ENCODE assay signal across 20 mouse cellular contexts in the genomic region with DNA sequence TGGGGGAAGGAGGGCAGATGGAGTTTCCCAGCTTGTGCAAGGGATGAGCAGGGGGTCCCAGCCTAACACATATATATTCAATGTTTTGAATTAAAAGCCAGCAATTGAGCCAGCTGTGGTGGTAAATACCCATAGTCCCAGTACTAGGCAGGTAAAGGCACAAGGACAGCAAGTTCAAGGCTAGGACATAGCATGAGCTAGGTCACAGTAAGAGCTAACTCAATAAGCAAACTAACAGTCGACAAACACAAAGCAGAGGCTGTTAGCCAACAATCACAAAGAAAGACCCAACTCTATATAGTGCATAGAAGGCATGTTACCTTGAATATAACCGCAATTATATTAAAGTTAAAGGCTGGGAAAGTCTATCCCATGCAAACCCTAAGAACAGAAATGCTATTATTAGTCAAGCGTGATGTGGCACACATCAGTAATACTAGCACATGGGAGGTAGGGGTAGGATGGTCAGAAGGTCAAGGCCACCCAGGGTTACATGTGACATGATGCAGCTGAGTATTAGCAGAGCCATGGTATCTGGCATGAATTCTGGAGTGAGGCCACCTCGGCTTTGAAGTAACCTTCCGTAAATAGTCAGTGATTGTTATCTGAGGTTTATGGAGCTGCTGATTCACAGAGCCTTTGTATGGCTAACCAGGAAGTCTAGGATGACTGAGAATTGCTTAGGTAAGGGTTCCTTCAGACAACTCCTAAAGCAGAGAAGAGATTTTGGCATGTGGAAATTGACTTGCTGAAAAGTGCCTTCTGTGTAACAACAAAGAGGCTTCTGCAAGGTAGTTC. TPM values are rescaled to one million over a fixed set of nuclear protein-coding genes. Genes with fewer than 3 reads are reported as not detected.
DNase-seq lines count a peak whose midpoint lies in the region; ATAC-seq and TF ChIP-seq lines count a peak whose summit lies in the region.
"Had no signal": no experiment of that assay in that cellular context is flagged by ENCODE, and none has a peak within 500 bp of the region (broad histone marks: within the 10 kb centered on the region; RNA-seq: fewer than 3 reads in every experiment).

No protein-coding gene starts in this region.

- ATAC-seq in intestine, postnatal 0 days = peak; percentile 61
- ATAC-seq in inflammation-experienced regulatory T-cells, adult 6 months = no peak
- ATAC-seq: forebrain, postnatal 0 days had no signal

- no peak for TF ChIP-seq CTCF in intestine, postnatal 0 days (IDR thresholded peaks at IDR 0.05; ENCODE audit: low read depth)

- H3K9me3 ChIP-seq in heart, embryonic 10.5 days = no peaks in the 10 kb centered on the region
- no peaks in the 10 kb centered on the region for H3K9me3 ChIP-seq in intestine, postnatal 0 days (ENCODE audit: control insufficient read depth)
- H3K9me3 ChIP-seq: kidney, embryonic 15.5 days; limb, embryonic 12.5 days; lung, embryonic 15.5 days had no signal

- WGBS in heart, embryonic 10.5 days = 70% methylated on average over 5 of the region's 5 CpGs
- WGBS in intestine, postnatal 0 days = 45% methylated on average over 5 of the region's 5 CpGs

- DNase-seq in heart, adult 11 months = peak; percentile 75
- no peak for DNase-seq in heart, embryonic 10.5 days (ENCODE audit: low spot score)
- DNase-seq in MN1 (ENCODE audit: low spot score) = peak; percentile 31
- peak; percentile 22 for DNase-seq in adrenal gland, postnatal 25 days
- DNase-seq in kidney, postnatal 4 days = no peak
- no peak for DNase-seq in c-Kit-positive CD71-positive TER-119-positive erythroid progenitor cells, embryonic 14.5 days (ENCODE audit: low spot score)
- DNase-seq: cerebellum, adult 9-11 months; forebrain, postnatal 0 days; gastrocnemius, postnatal 25 days; heart, adult 2 months; heart, postnatal 4 days; lung, postnatal 36 days; midbrain, embryonic 14.5 days had no signal

- no peaks in the 10 kb centered on the region for H3K27me3 ChIP-seq in heart, embryonic 10.5 days (ENCODE audit: insufficient read depth, poor library complexity, severe bottlenecking)
- H3K27me3 ChIP-seq in intestine, postnatal 0 days (replicated peaks; ENCODE audit: control insufficient read depth, insufficient read depth, low read length) = no peaks in the 10 kb centered on the region
- H3K27me3 ChIP-seq: kidney, embryonic 15.5 days; limb, embryonic 12.5 days; lung, embryonic 15.5 days had no signal

- no peak overlapping the region for H3K9ac ChIP-seq in intestine, postnatal 0 days (ENCODE audit: low read depth, low read length)
- H3K9ac ChIP-seq: forebrain, postnatal 0 days; hindbrain, embryonic 14.5 days; kidney, embryonic 15.5 days; limb, embryonic 12.5 days; liver, embryonic 14.5 days; lung, embryonic 15.5 days had no signal

- H3K36me3 ChIP-seq in heart, embryonic 10.5 days = no peaks in the 10 kb centered on the region
- no peaks in the 10 kb centered on the region for H3K36me3 ChIP-seq in intestine, postnatal 0 days (ENCODE audit: control insufficient read depth, insufficient read depth)
- H3K36me3 ChIP-seq: kidney, embryonic 15.5 days; limb, embryonic 12.5 days; lung, embryonic 15.5 days had no signal

- H3K4me2 ChIP-seq in intestine, postnatal 0 days (replicated peaks; ENCODE audit: low read depth) = no peak overlapping the region
- H3K4me2 ChIP-seq: hindbrain, embryonic 14.5 days; kidney, embryonic 15.5 days; limb, embryonic 12.5 days; lung, embryonic 15.5 days had no signal

- no peak overlapping the region for H3K27ac ChIP-seq in heart, embryonic 10.5 days
- peak overlapping the region; percentile 30 for H3K27ac ChIP-seq in intestine, postnatal 0 days (ENCODE audit: low read depth, low read length)
- H3K27ac ChIP-seq: heart, adult 2 months; hindbrain, embryonic 14.5 days; kidney, embryonic 15.5 days; limb, embryonic 12.5 days; liver, embryonic 14.5 days; lung, embryonic 15.5 days had no signal

- H3K4me1 ChIP-seq in heart, embryonic 10.5 days = 0 out of 2 replicates have a peak, but pooled peaks cover 4% of the 10 kb centered on the region
- no peaks in the 10 kb centered on the region for H3K4me1 ChIP-seq in intestine, postnatal 0 days (replicated peaks; ENCODE audit: control insufficient read depth, insufficient read depth, low read length)
- H3K4me1 ChIP-seq: kidney, embryonic 15.5 days; lung, embryonic 15.5 days had no signal

- no peak overlapping the region for H3K4me3 ChIP-seq in heart, embryonic 10.5 days
- H3K4me3 ChIP-seq in intestine, postnatal 0 days (ENCODE audit: low read depth, low read length) = no peak overlapping the region
- H3K4me3 ChIP-seq: heart, adult 2 months; kidney, embryonic 15.5 days; limb, embryonic 12.5 days; lung, embryonic 15.5 days had no signal

RNA-seq across cellular contexts. Expression of a gene that starts 5.7 kb away (rescaled TPM):
- 73.8 and 78.9 TPM in 2 replicates for polyA plus RNA-seq in heart, embryonic 10.5 days (2016; fragmentation: Nextera tagmentation; extraction: Ambion mirVana)
- 166 and 180 TPM in 2 replicates for total RNA-seq in adrenal gland, postnatal 25 days (2021)
- polyA plus RNA-seq in intestine, postnatal 0 days (2015; fragmentation: Nextera tagmentation; extraction: Ambion mirVana) = 113 and 131 TPM in 2 replicates
- polyA plus RNA-seq in inflammation-experienced regulatory T-cells, adult 6 months (2017; shearing (Covaris generic)) = 10 to 100 TPM; 55.0 to 86.9 (median 86.3) TPM

RNA-seq across cellular contexts. Expression of a gene that starts 25.8 kb away (rescaled TPM):
- 22.2 and 28.3 TPM in 2 replicates for polyA plus RNA-seq in heart, embryonic 10.5 days (2016; fragmentation: Nextera tagmentation; extraction: Ambion mirVana)
- 29.7 and 35.1 TPM in 2 replicates for total RNA-seq in adrenal gland, postnatal 25 days (2021)
- 7.7 and 10.0 TPM in 2 replicates for polyA plus RNA-seq in intestine, postnatal 0 days (2015; fragmentation: Nextera tagmentation; extraction: Ambion mirVana)
- 10 to 100 TPM; 59.7 to 63.1 (median 61.0) TPM for polyA plus RNA-seq in inflammation-experienced regulatory T-cells, adult 6 months (2017; shearing (Covaris generic))

Comparison
In these comparisons a context has a peak if more than half of its experiments do, and no peak if none do; other contexts are left out.
1. DNase-seq: peak in heart, adult 11 months (single experiment), MN1 (single experiment) and adrenal gland, postnatal 25 days (single experiment); none in heart, embryonic 10.5 days (single experiment), kidney, postnatal 4 days (0 of 2) and c-Kit-positive CD71-positive TER-119-positive erythroid progenitor cells, embryonic 14.5 days (single experiment).